Mouse (Mus musculus) liver, embryonic 14.5 days (tissue): ENCODE measurements around the gene Itgb7.

Experiments used
- CTCF ChIP-seq: IDR thresholded peaks from 2 replicates; pipeline ENCODE4 v1.5.1; 2016; ENCODE audit warnings: antibody characterized with exemption, low read depth, control low read depth
- EP300 ChIP-seq: IDR thresholded peaks from 2 replicates; pipeline ENCODE4 v1.6.1; 2016; ENCODE audit warnings: antibody characterized with exemption, low read depth

GRCm38 (mm10) chr15:102183076-102183475 is 48.7 kb downstream of the Itgb7 start:
- TF ChIP-seq EP300 = no peak
- no peak for TF ChIP-seq CTCF
